Mouse (Mus musculus) Patski (cell line): ENCODE measurements around the gene Arih1. TPM values are rescaled to one million over a fixed set of nuclear protein-coding genes. Genes with fewer than 3 reads are reported as not detected.

Experiments used
- ATAC-seq: fragments of 100-300 bp; one replicate; pipeline ENCODE4 v1.8.0; 2021
- CTCF ChIA-PET: fragments of 350-600 bp; sonication (Branson Sonifier 250); formaldehyde crosslinking; loops from one replicate; lab custom pipeline; 2022; ENCODE audit warnings: inconsistent platforms; lab: Charles Lee
- POLR2A ChIA-PET: fragments of 350-600 bp; sonication (Branson Sonifier 250); formaldehyde crosslinking; loops from one replicate; lab custom pipeline; 2022; ENCODE audit warnings: antibody characterized with exemption, inconsistent platforms; lab: Charles Lee
- DNase-seq: peaks from one replicate; pipeline ENCODE4 v3.0.0-alpha.2; 2011; ENCODE audit warnings: low read depth, low spot score
- H3K27me3 ChIP-seq: fragments of 371-371 bp; one replicate; pipeline ENCODE4 v1.5.1; 2021
- CTCF ChIP-seq: fragments of 100-300 bp; IDR thresholded peaks from one replicate; pipeline ENCODE4 v1.5.1; 2021
- in situ Hi-C: fragments of 300-500 bp; cut with MboI; formaldehyde crosslinking; loops from 3 replicates; pipeline ENCODE4 v1.11.1; 2018; ENCODE audit warnings: low pct_unique_long_range_greater_than_20kb, mixed read lengths
- polyA plus RNA-seq: library from polyadenylated mRNA; unstranded; gene quantifications from one replicate; pipeline ENCODE4 v1.2.3, GENCODE M21; 2021

Arih1 gene
- polyA plus RNA-seq = 74.4 TPM

GRCm38 (mm10) chr9:59486549-59487065 is at the start of gene Arih1:
TSS of gene Arih1 (minus strand) at chr9:59486618.
- ATAC-seq (peak; percentile 96), DNase-seq (peak; percentile 75)
- in situ Hi-C loops = no loop called here
- no peaks in the 10 kb centered on the region for H3K27me3 ChIP-seq
- TF ChIP-seq CTCF = no peak
- CTCF ChIA-PET = no interaction called here
- POLR2A ChIA-PET = no interaction called here

- no peak for TF ChIP-seq CTCF
- DNase-seq = peak; percentile 68
- ATAC-seq = peak; percentile 60
- in situ Hi-C loops = no loop called here
- ChIA-PET CTCF (interaction anchor here (1.0 kb wide), 1 partner anchor 10 kb away, joined by 3 read pairs; no protein-coding TSS in a partner anchor), POLR2A (no interaction called here)
- H3K27me3 ChIP-seq = no peaks in the 10 kb centered on the region
Observed at GRCm38 (mm10) chr9:59533889-59534288, 47.5 kb upstream of the Arih1 start.

- CTCF ChIA-PET = no interaction called here
- TF ChIP-seq CTCF = no peak
- POLR2A ChIA-PET = no interaction called here
- ATAC-seq (no peak), DNase-seq (no peak)
- no peaks in the 10 kb centered on the region for H3K27me3 ChIP-seq
- in situ Hi-C loops = no loop called here
Observed at GRCm38 (mm10) chr9:59533422-59533821, 47.0 kb upstream of the Arih1 start.

- CTCF ChIA-PET = no interaction called here
- in situ Hi-C loops = no loop called here
- DNase-seq = no peak
- TF ChIP-seq CTCF = no peak
- ATAC-seq = no peak
- POLR2A ChIA-PET = interaction anchor here (0.7 kb wide), 1 partner anchor 26 kb away, joined by 3 read pairs; no protein-coding TSS in a partner anchor
- H3K27me3 ChIP-seq = no peaks in the 10 kb centered on the region
Observed at GRCm38 (mm10) chr9:59531645-59532044, 45.2 kb upstream of the Arih1 start.

- POLR2A ChIA-PET = no interaction called here
- CTCF ChIA-PET = interaction anchor here (1.3 kb wide), 1 partner anchor 9 kb away, joined by 4 read pairs; no protein-coding TSS in a partner anchor
- H3K27me3 ChIP-seq = no peaks in the 10 kb centered on the region
- TF ChIP-seq CTCF = no peak
- in situ Hi-C loops = no loop called here
- ATAC-seq (no peak), DNase-seq (no peak)
Observed at GRCm38 (mm10) chr9:59528274-59528673, 41.9 kb upstream of the Arih1 start.

GRCm38 (mm10) chr9:59527580-59527979 is 41.2 kb upstream of the Arih1 start:
- ChIA-PET CTCF (interaction anchor here (1.3 kb wide), 1 partner anchor 8 kb away, joined by 4 read pairs; no protein-coding TSS in a partner anchor), POLR2A (no interaction called here)
- no peaks in the 10 kb centered on the region for H3K27me3 ChIP-seq
- TF ChIP-seq CTCF = no peak
- in situ Hi-C loops = no loop called here
- ATAC-seq (no peak), DNase-seq (no peak)

GRCm38 (mm10) chr9:59526727-59527126 is 40.3 kb upstream of the Arih1 start:
- ATAC-seq = no peak
- no peaks in the 10 kb centered on the region for H3K27me3 ChIP-seq
- no peak for DNase-seq
- ChIA-PET POLR2A (interaction anchor here (0.6 kb wide), 1 partner anchor 9 kb away, joined by 4 read pairs; no protein-coding TSS in a partner anchor), CTCF (no interaction called here)
- no peak for TF ChIP-seq CTCF
- in situ Hi-C loops = no loop called here

- no peak for DNase-seq
Observed at GRCm38 (mm10) chr9:59522906-59523305, 36.5 kb upstream of the Arih1 start.

GRCm38 (mm10) chr9:59519396-59519795 is 33.0 kb upstream of the Arih1 start:
- no peak for DNase-seq
- no peak for ATAC-seq
- H3K27me3 ChIP-seq = no peaks in the 10 kb centered on the region
- no peak for TF ChIP-seq CTCF
- in situ Hi-C loops = no loop called here
- ChIA-PET CTCF (interaction anchor here (0.7 to 1.3 kb wide), 2 partner anchors 9 kb away, joined by 4 read pairs; no protein-coding TSS in a partner anchor), POLR2A (interaction anchor here (1.4 kb wide), 1 partner anchor 11 kb away, joined by 3 read pairs; no protein-coding TSS in a partner anchor)

More at GRCm38 (mm10) chr9:59522906-59523305, 36.5 kb upstream of the Arih1 start:
- CTCF ChIA-PET = no interaction called here
- no peak for ATAC-seq
- no peaks in the 10 kb centered on the region for H3K27me3 ChIP-seq
- POLR2A ChIA-PET = no interaction called here
- TF ChIP-seq CTCF = no peak
- in situ Hi-C loops = no loop called here

- in situ Hi-C loops = no loop called here
- CTCF ChIA-PET = interaction anchor here (0.7 to 1.3 kb wide), 2 partner anchors 8 to 9 kb away, joined by 4 read pairs; no protein-coding TSS in a partner anchor
- POLR2A ChIA-PET = interaction anchor here (1.4 kb wide), 1 partner anchor 10 kb away, joined by 3 read pairs; no protein-coding TSS in a partner anchor
- ATAC-seq (no peak), DNase-seq (no peak)
- H3K27me3 ChIP-seq = no peaks in the 10 kb centered on the region
- TF ChIP-seq CTCF = no peak
Observed at GRCm38 (mm10) chr9:59518976-59519375, 32.6 kb upstream of the Arih1 start.

GRCm38 (mm10) chr9:59517127-59517526 is 30.7 kb upstream of the Arih1 start:
- no peak for DNase-seq
- in situ Hi-C loops = no loop called here
- POLR2A ChIA-PET = no interaction called here
- TF ChIP-seq CTCF = no peak
- H3K27me3 ChIP-seq = no peaks in the 10 kb centered on the region
- no peak for ATAC-seq
- CTCF ChIA-PET = no interaction called here
